Mouse (Mus musculus): ENCODE measurements around the gene Csmd2. TPM values are rescaled to one million over a fixed set of nuclear protein-coding genes. Genes with fewer than 3 reads are reported as not detected.

Csmd2 gene
- polyA plus RNA-seq, 2 experiments: 0.22 to 0.33 TPM

GRCm38 (mm10) chr4:128365851-128366250 lies 378.2 kb downstream of the Csmd2 start:
- Histone ChIP-seq H3K36me3 (ENCODE audit: control insufficient read depth, insufficient read depth, low read length) (no peaks in the 10 kb centered on the region), H3K27me3 (ENCODE audit: control insufficient read depth, insufficient read depth, low read length) (no peaks in the 10 kb centered on the region), H3K9me3 (ENCODE audit: control insufficient read depth, low read length) (no peaks in the 10 kb centered on the region), H3K4me1 (ENCODE audit: control insufficient read depth, insufficient read depth, low read length) (no peaks in the 10 kb centered on the region), H3K27ac (replicated peaks; ENCODE audit: low read depth, low read length) (no peak overlapping the region), H3K4me3 (replicated peaks; ENCODE audit: low read length) (no peak overlapping the region), H3K9ac (ENCODE audit: low read depth, low read length, severe bottlenecking) (no peak overlapping the region), H3K4me2 (replicated peaks; ENCODE audit: low read depth, low read length, severe bottlenecking) (no peak overlapping the region)
- TF ChIP-seq POLR2A (IDR thresholded peaks at IDR 0.05; ENCODE audit: borderline replicate concordance, extremely low read depth, insufficient read depth, insufficient read length): no peak
- 69% methylated on average over 4 of the region's 4 CpGs for WGBS
- ATAC-seq (ENCODE audit: low FRiP score, low read depth) (no peak), DNase-seq (ENCODE audit: low spot score) (no peak)

DNA sequence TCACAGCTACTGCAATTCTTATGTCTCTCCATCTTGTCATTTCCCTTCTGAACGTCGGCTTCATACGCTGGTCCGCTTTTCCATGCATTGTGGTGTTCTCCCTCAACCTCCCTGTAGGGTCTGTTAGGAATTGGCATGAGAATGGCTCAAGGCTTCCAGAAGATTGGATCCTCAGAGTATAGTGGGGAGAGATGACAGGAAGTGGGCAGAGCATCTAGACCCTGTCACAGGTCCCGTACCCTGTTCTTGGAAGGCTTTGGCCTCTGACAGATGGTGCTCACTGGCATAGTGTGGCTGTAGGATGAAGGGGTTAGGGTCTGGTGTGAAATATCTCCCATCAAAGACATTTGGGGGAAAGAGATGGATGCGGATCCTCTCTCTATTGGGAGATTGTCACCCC lies 380.4 kb downstream of the Csmd2 start:
- DNase-seq (ENCODE audit: low spot score): no peak
- WGBS: 93% methylated on average over 6 of the region's 6 CpGs
- ATAC-seq (ENCODE audit: low FRiP score, low read depth): no peak

DNA sequence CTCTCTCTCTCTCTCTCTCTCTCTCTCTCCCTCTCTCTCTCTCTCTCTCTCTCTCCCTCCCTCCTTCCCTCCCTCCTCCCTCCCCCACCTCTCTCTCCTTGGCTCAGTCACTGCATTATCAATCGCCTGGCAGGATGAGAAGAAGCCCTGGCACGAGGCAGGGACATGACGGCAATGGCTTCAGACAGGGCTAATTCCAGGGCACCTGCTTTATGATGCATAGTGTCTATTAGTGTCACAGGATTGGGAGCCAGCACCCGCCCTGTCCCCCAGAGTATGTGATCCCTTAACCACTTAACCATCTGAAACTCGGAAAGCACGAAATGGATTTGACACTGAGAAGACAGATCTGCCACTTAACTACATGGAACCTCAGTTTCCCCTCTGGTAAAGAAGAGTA lies 384.1 kb downstream of the Csmd2 start:
- Histone ChIP-seq H3K4me2 (replicated peaks; ENCODE audit: low read depth, low read length, severe bottlenecking) (no peak overlapping the region), H3K4me1 (ENCODE audit: control insufficient read depth, insufficient read depth, low read length) (no peaks in the 10 kb centered on the region), H3K27ac (replicated peaks; ENCODE audit: low read depth, low read length) (no peak overlapping the region), H3K27me3 (ENCODE audit: control insufficient read depth, insufficient read depth, low read length) (no peaks in the 10 kb centered on the region), H3K36me3 (ENCODE audit: control insufficient read depth, insufficient read depth, low read length) (no peaks in the 10 kb centered on the region), H3K9me3 (ENCODE audit: control insufficient read depth, low read length) (no peaks in the 10 kb centered on the region), H3K9ac (ENCODE audit: low read depth, low read length, severe bottlenecking) (no peak overlapping the region), H3K4me3 (replicated peaks; ENCODE audit: low read length) (no peak overlapping the region)
- DNase-seq (ENCODE audit: low spot score): no peak
- no peak for TF ChIP-seq POLR2A (IDR thresholded peaks at IDR 0.05; ENCODE audit: borderline replicate concordance, extremely low read depth, insufficient read depth, insufficient read length)
- WGBS: 73% methylated on average over 6 of the region's 6 CpGs
- no peak for ATAC-seq (ENCODE audit: low FRiP score, low read depth)

More for the DNA sequence above, 380.4 kb downstream of the Csmd2 start:
- Histone ChIP-seq H3K4me2 (replicated peaks; ENCODE audit: low read depth, low read length, severe bottlenecking) (no peak overlapping the region), H3K9ac (ENCODE audit: low read depth, low read length, severe bottlenecking) (no peak overlapping the region), H3K27me3 (ENCODE audit: control insufficient read depth, insufficient read depth, low read length) (no peaks in the 10 kb centered on the region), H3K4me1 (ENCODE audit: control insufficient read depth, insufficient read depth, low read length) (no peaks in the 10 kb centered on the region), H3K27ac (replicated peaks; ENCODE audit: low read depth, low read length) (no peak overlapping the region), H3K9me3 (ENCODE audit: control insufficient read depth, low read length) (no peaks in the 10 kb centered on the region), H3K4me3 (replicated peaks; ENCODE audit: low read length) (no peak overlapping the region), H3K36me3 (ENCODE audit: control insufficient read depth, insufficient read depth, low read length) (no peaks in the 10 kb centered on the region)
- TF ChIP-seq POLR2A (IDR thresholded peaks at IDR 0.05; ENCODE audit: borderline replicate concordance, extremely low read depth, insufficient read depth, insufficient read length): no peak

- 78% methylated on average over 6 of the region's 6 CpGs for WGBS
- H3K4me1 ChIP-seq (ENCODE audit: control insufficient read depth, insufficient read depth, low read length): no peaks in the 10 kb centered on the region
- H3K4me2 ChIP-seq (replicated peaks; ENCODE audit: low read depth, low read length, severe bottlenecking): no peak overlapping the region
- no peaks in the 10 kb centered on the region for H3K36me3 ChIP-seq (ENCODE audit: control insufficient read depth, insufficient read depth, low read length)
- no peaks in the 10 kb centered on the region for H3K9me3 ChIP-seq (ENCODE audit: control insufficient read depth, low read length)
- no peak overlapping the region for H3K27ac ChIP-seq (replicated peaks; ENCODE audit: low read depth, low read length)
- no peak for TF ChIP-seq POLR2A (IDR thresholded peaks at IDR 0.05; ENCODE audit: borderline replicate concordance, extremely low read depth, insufficient read depth, insufficient read length)
- ATAC-seq (ENCODE audit: low FRiP score, low read depth) (no peak), DNase-seq (ENCODE audit: low spot score) (no peak)
- no peak overlapping the region for H3K4me3 ChIP-seq (replicated peaks; ENCODE audit: low read length)
- H3K9ac ChIP-seq (ENCODE audit: low read depth, low read length, severe bottlenecking): no peak overlapping the region
- no peaks in the 10 kb centered on the region for H3K27me3 ChIP-seq (ENCODE audit: control insufficient read depth, insufficient read depth, low read length)
Observed at GRCm38 (mm10) chr4:128373196-128373595, 385.5 kb downstream of the Csmd2 start.

- H3K27ac ChIP-seq (replicated peaks; ENCODE audit: low read depth, low read length): no peak overlapping the region
- no peak overlapping the region for H3K9ac ChIP-seq (ENCODE audit: low read depth, low read length, severe bottlenecking)
- no peak for TF ChIP-seq POLR2A (IDR thresholded peaks at IDR 0.05; ENCODE audit: borderline replicate concordance, extremely low read depth, insufficient read depth, insufficient read length)
- WGBS: 81% methylated on average over 5 of the region's 5 CpGs
- no peak overlapping the region for H3K4me2 ChIP-seq (replicated peaks; ENCODE audit: low read depth, low read length, severe bottlenecking)
- DNase-seq (ENCODE audit: low spot score) (no peak), ATAC-seq (ENCODE audit: low FRiP score, low read depth) (no peak)
- H3K36me3 ChIP-seq (ENCODE audit: control insufficient read depth, insufficient read depth, low read length): no peaks in the 10 kb centered on the region
- no peaks in the 10 kb centered on the region for H3K9me3 ChIP-seq (ENCODE audit: control insufficient read depth, low read length)
- H3K27me3 ChIP-seq (ENCODE audit: control insufficient read depth, insufficient read depth, low read length): no peaks in the 10 kb centered on the region
- H3K4me1 ChIP-seq (ENCODE audit: control insufficient read depth, insufficient read depth, low read length): no peaks in the 10 kb centered on the region
- H3K4me3 ChIP-seq (replicated peaks; ENCODE audit: low read length): no peak overlapping the region
Observed at GRCm38 (mm10) chr4:128374051-128374450, 386.4 kb downstream of the Csmd2 start.

- Histone ChIP-seq H3K36me3 (ENCODE audit: control insufficient read depth, insufficient read depth, low read length) (no peaks in the 10 kb centered on the region), H3K9me3 (ENCODE audit: control insufficient read depth, low read length) (no peaks in the 10 kb centered on the region), H3K4me3 (replicated peaks; ENCODE audit: low read length) (no peak overlapping the region), H3K4me2 (replicated peaks; ENCODE audit: low read depth, low read length, severe bottlenecking) (no peak overlapping the region), H3K27me3 (ENCODE audit: control insufficient read depth, insufficient read depth, low read length) (no peaks in the 10 kb centered on the region), H3K27ac (replicated peaks; ENCODE audit: low read depth, low read length) (no peak overlapping the region), H3K4me1 (ENCODE audit: control insufficient read depth, insufficient read depth, low read length) (no peaks in the 10 kb centered on the region), H3K9ac (ENCODE audit: low read depth, low read length, severe bottlenecking) (no peak overlapping the region)
- DNase-seq (ENCODE audit: low spot score) (no peak), ATAC-seq (ENCODE audit: low FRiP score, low read depth) (no peak)
- 76% methylated on average over 2 of the region's 2 CpGs for WGBS
- no peak for TF ChIP-seq POLR2A (IDR thresholded peaks at IDR 0.05; ENCODE audit: borderline replicate concordance, extremely low read depth, insufficient read depth, insufficient read length)
Observed at GRCm38 (mm10) chr4:128378946-128379345, 391.3 kb downstream of the Csmd2 start.

All from limb, embryonic 14.5 days (tissue).